Mouse (Mus musculus) cerebellum, postnatal 25 days (tissue): Measurements from ENCODE around the gene Dph6.

Source experiments
- DNase-seq, 2 experiments: peaks; one replicate each; pipeline ENCODE4 v3.0.0; 2021; ENCODE audit warnings: mixed read lengths in 2 of 2

Gene Dph6

DNA sequence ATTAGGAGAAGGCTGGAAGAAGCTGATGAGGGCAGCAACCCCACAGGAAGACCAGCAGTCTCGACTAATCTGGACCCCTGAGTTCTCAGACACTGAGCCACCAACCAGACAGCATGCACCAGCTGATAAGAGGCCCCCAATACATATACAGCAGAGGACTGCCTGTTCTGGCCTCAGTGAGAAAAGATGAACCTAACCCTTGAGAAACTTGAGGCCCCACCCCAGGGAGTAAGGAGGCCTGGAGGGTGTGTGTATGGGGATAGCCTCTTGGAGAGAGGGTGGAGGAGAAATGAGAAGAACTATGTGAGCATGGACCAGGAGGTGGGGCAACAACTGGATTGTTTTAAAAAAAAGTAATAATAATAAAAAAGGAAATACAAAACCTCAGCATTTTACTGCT lies 118.7 kb downstream of the Dph6 start:
- DNase-seq = no peak

DNA sequence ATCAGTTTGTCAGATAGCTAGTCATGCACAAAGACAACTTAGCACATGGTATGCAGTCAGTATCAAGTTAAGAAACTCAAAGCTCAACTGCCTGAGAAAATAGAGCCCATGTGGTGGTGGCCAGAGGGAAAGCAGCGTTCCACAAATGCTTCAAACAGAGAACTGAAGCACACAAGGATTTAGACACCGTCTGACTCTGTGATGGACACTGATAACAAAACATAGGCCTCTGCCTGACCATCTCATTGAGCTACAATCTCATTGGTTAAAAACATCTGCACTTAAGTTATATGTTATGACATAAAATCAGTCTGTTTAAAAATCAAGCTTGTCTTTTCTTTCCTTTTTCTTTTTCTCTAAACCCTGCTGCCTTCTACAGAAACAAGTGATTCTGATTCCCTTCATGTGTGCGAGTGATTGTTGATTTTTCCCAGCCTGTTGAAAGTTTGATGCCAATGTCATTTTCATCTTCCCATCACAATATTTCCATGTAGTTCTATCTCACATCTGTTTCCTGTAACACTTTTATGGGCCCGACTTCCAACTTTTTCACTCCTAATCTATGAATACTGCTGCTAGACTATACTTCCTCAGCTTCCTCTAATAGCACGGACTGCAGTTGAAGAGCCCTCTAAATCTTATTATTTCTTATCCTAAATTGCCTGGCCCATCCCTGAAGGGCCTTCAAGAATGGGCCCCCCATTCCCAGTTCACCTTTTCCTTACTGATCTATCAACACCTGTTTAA lies 123.6 kb downstream of the Dph6 start:
- DNase-seq = no peak

DNA sequence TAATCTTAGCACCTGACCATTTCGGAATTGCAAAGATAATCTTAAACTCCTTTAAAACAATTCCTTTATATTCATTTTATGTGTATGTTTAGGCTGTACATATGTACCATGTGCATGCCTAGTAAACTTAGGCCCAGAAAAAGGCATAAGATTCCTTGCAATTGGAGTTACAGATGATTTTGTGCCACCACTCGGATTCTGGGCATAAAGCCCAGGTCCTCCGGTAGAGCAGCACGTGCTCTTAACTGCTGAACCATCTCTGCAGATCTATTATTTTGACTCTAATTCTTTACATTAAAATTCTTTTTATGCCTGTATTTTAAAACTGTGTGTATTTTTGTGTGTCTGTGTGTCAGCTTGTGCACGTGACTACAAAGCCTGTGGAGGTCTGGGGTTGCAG lies 134.3 kb downstream of the Dph6 start:
- no peak for DNase-seq

DNA sequence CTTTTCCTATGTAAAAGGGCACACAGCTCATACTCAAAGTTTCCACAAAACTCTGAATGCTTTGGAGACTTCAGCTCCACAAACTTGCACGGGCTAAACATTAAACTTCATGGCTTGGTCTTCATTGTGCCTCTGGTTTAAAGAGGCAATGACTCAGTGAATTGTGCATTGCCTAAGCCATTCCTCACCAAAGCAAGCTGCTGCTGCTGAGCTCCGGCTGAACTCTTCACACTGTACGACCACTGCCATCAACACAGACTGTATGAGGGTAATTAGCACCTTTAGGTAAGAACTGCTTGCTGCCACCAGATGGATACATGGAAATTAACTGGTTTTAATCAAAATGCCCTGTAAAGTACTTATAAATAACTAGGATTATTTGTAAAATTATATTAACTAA lies 134.9 kb downstream of the Dph6 start:
- no peak for DNase-seq

DNA sequence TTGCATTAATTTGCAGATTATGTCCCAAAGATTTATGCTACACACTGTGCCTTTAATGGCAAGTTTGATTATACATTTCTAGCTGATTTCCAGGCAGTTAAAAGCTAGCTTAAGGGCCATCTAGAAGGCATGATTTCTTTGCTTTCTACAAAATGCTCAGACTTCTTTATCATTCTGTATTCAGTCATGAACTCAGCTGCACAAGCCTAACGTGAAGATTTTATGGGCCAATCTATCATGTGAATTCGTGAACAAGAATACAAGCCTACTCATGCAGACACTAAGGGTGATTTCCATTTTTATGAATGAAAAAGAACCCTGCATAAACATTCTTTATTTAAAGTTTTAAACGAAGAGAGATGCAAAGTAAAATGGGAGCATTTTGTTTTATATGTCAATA lies 162.4 kb downstream of the Dph6 start:
- DNase-seq = no peak

DNA sequence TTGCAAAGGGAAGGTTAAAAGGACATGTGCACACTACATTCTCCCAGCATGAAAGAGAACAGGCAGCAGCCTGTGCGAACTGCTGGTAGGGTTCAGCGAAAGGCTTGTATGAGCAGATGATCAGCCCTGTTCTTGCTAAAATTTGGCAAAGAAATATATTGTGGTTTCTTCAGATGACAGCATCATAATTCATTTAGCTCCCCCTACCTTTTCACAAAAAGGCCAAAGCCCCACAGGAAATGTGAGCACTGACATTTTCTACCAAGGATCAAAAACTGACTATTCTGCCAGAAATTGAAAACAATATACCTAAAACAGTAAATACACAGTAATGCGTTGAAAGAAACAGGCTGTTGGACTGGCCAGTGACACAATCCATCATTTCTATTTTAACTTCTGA lies 162.9 kb downstream of the Dph6 start:
- no peak for DNase-seq

DNA sequence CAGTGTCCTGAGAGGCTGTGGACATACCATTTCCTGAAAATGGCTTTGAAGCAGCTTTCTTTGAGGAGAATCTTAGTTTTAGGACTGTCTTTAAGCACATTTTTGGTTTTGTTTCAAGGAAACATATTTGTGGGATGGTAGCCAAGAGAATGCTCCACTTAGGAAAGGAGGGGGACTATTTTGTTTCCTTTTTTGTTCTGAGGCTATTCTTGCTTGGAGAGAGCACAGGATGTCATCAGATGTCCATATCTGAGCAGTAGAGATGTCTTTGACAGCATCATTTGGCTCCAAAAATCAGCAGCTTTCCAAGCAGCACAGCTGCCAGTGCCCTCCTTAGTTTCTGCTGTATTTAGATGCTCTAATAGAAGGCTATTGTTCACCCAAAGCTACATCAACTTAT lies 167.8 kb downstream of the Dph6 start:
- peak; percentile 10 to 16 for DNase-seq
